Mouse (Mus musculus) kidney, adult 2 months (tissue): ENCODE results near the gene Cideb.

Experiments used
- CTCF ChIP-seq: fragments of 200-500 bp; conservative IDR thresholded peaks from 2 replicates; pipeline ENCODE4 v1.5.1; 2011; ENCODE audit warnings: low read depth, mild to moderate bottlenecking, control low read depth, low read length, moderate library complexity, mixed read lengths; ENCODE audit not compliant: insufficient read depth, insufficient read length
- POLR2A ChIP-seq: fragments of 200-500 bp; IDR thresholded peaks from one replicate; pipeline ENCODE4 v1.6.1; 2011; ENCODE audit warnings: low read depth, low read length, control low read depth

GRCm38 (mm10) chr14:55709509-55709908, 48.7 kb downstream of the Cideb start:
- TF ChIP-seq CTCF (no peak), POLR2A (no peak)
